Mouse (Mus musculus): ENCODE measurements around the gene Per1.

The Per1 gene

GRCm38 (mm10) chr11:69064259-69065133 lies 30.5 kb upstream of the Per1 start:
- no peak for DNase-seq

- no peak for DNase-seq
Observed at GRCm38 (mm10) chr11:69065394-69065925, 29.6 kb upstream of the Per1 start.

GRCm38 (mm10) chr11:69066163-69066861 lies 28.7 kb upstream of the Per1 start:
- peak; percentile 66 to 72 for DNase-seq

- peak; percentile 94 for DNase-seq
Observed at GRCm38 (mm10) chr11:69066956-69067355, 28.1 kb upstream of the Per1 start.

- DNase-seq: no peak
Observed at GRCm38 (mm10) chr11:69067601-69068000, 27.4 kb upstream of the Per1 start.

GRCm38 (mm10) chr11:69070093-69070492 lies 24.9 kb upstream of the Per1 start:
- peak in 1 of 2 experiments; percentile 40 for DNase-seq

GRCm38 (mm10) chr11:69070590-69071222 lies 24.3 kb upstream of the Per1 start, which contains the start of gene Tmem107:
Gene Tmem107, plus strand, starts transcription at chr11:69070806.
- DNase-seq: peak; percentile 96 to 97

- no peak for DNase-seq
Observed at GRCm38 (mm10) chr11:69071262-69071661, 23.8 kb upstream of the Per1 start.

- DNase-seq: no peak
Observed at GRCm38 (mm10) chr11:69072234-69072633, 22.8 kb upstream of the Per1 start.

- DNase-seq: peak in 1 of 2 experiments; percentile 32
Observed at GRCm38 (mm10) chr11:69072666-69073064, 22.4 kb upstream of the Per1 start.

- peak; percentile 92 to 94 for DNase-seq
Observed at GRCm38 (mm10) chr11:69073065-69073888, 21.7 kb upstream of the Per1 start.

- peak in 1 of 2 experiments; percentile 26 for DNase-seq
Observed at GRCm38 (mm10) chr11:69073951-69074775, 20.9 kb upstream of the Per1 start.

- DNase-seq: no peak
Observed at GRCm38 (mm10) chr11:69074776-69075069, 20.3 kb upstream of the Per1 start.

GRCm38 (mm10) chr11:69075764-69076479 lies 19.1 kb upstream of the Per1 start:
- no peak for DNase-seq

- DNase-seq: no peak
Observed at GRCm38 (mm10) chr11:69076572-69076971, 18.4 kb upstream of the Per1 start.

GRCm38 (mm10) chr11:69077316-69077715 lies 17.7 kb upstream of the Per1 start:
- no peak for DNase-seq

- DNase-seq: no peak
Observed at GRCm38 (mm10) chr11:69078041-69078440, 17.0 kb upstream of the Per1 start.

- DNase-seq: no peak
Observed at GRCm38 (mm10) chr11:69078805-69079438, 16.1 kb upstream of the Per1 start.

- no peak for DNase-seq
Observed at GRCm38 (mm10) chr11:69080102-69080854, 14.7 kb upstream of the Per1 start.

- no peak for DNase-seq
Observed at GRCm38 (mm10) chr11:69080855-69081222, 14.2 kb upstream of the Per1 start.

Data from cerebellum, postnatal 10 days (tissue).